Mouse (Mus musculus): Measurements from ENCODE around the gene 1700066M21Rik.

GRCm38 (mm10) chr1:57370451-57370850 lies 7.0 kb upstream of the 1700066M21Rik start:
- TF ChIP-seq CTCF (IDR thresholded peaks at IDR 0.05; ENCODE audit: insufficient read depth, low read length) (no peak), POLR2A (IDR thresholded peaks at IDR 0.05; ENCODE audit: borderline replicate concordance, extremely low read depth, low read depth, low read length) (no peak)
